Mouse (Mus musculus): ENCODE results near the gene Zdhhc15. TPM values are rescaled to one million over a fixed set of nuclear protein-coding genes. Genes with fewer than 3 reads are reported as not detected.

Gene Zdhhc15
- total and polyA plus RNA-seq, 3 experiments: not detected

DNA sequence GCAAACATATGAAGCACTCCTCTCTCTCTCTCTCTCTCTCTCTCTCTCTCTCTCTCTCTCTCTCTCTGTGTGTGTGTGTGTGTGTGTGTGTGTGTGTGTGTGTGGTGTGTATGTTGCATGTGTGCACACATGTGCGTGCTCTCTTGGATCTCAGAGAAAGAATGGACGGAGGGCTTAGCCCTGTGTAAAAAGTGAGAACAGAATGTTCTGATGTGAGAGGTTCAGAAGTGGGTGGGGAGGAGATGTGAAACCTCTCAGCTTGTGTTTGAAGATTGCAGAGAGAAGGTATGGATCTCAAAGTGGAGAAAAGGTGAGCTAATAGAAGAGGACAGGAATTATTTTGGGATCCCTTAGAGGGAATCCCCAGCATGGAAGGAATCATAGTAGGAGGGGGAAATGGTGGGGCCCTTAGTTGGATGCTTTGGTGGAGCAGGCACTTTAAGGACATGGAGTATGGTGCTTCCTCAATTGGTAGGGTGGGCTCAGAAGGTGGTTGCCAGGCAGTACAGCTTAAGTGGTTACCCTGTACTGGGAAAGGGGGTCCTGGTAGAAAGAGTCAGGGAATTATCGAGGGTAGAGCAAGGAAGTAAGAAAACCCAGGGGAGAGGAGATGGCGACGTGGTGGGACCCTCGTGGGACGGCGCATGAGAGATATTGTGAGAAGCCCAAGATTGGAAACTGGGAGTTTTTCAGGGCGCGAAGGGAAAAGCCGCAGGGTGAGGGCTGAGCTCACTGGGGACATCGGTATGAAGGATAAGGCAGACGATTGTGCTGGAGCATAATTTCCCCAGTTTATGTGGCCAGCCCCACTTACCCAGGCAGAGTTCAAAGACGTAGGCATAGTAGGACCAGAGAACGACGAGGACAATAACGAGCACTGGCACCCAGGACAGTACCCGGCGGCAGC, 761 bp downstream of the Zdhhc15 start:
- Histone ChIP-seq H3K9ac (ENCODE audit: control insufficient read depth, low read depth, low read length, poor library complexity, severe bottlenecking) (no peak overlapping the region), H3K4me3 (ENCODE audit: control insufficient read depth in 1 of 2, insufficient read depth in 1 of 2, low read depth in 2 of 2, low read length in 2 of 2) (no peak overlapping the region), H3K79me2 (ENCODE audit: control insufficient read depth, insufficient read depth, low read length, poor library complexity) (no peaks in the 10 kb centered on the region), H3K36me3 (ENCODE audit: control insufficient read depth in 1 of 2, insufficient read depth in 2 of 2, low read length in 2 of 2) (no peaks in the 10 kb centered on the region), H3K4me1 (ENCODE audit: control insufficient read depth in 1 of 2, insufficient read depth in 2 of 2, low read length in 2 of 2) (no peaks in the 10 kb centered on the region), H3K27me3 (ENCODE audit: control insufficient read depth in 1 of 2, insufficient read depth in 2 of 2, low read length in 2 of 2) (no peaks in the 10 kb centered on the region), H3K27ac (ENCODE audit: control insufficient read depth, low read depth, low read length) (no peak overlapping the region), H3K9me3 (replicated peaks; ENCODE audit: insufficient read depth, low read length) (no peaks in the 10 kb centered on the region)
- TF ChIP-seq JUND (IDR thresholded peaks at IDR 0.05; ENCODE audit: low read depth, low read length) (no peak), UBTF (IDR thresholded peaks at IDR 0.05; ENCODE audit: borderline replicate concordance, insufficient read depth, low read depth, low read length) (no peak), ETS1 (IDR thresholded peaks at IDR 0.05; ENCODE audit: low read depth, low read length) (no peak), SIN3A (IDR thresholded peaks at IDR 0.05; ENCODE audit: low read length) (no peak), HCFC1 (IDR thresholded peaks at IDR 0.05; ENCODE audit: low read depth, low read length) (no peak), USF2 (IDR thresholded peaks at IDR 0.05; ENCODE audit: borderline replicate concordance in 1 of 2, insufficient read depth in 1 of 2, low read depth in 1 of 2, low read length in 2 of 2) (no peak), KAT2A (conservative IDR thresholded peaks at IDR 0.05; ENCODE audit: low read depth, low read length) (no peak), MAX (IDR thresholded peaks at IDR 0.05; ENCODE audit: low read length) (no peak), TCF12 (IDR thresholded peaks at IDR 0.05; ENCODE audit: low read depth, low read length) (no peak), ZNF384 (IDR thresholded peaks at IDR 0.05; ENCODE audit: low read depth, low read length) (no peak), POLR2A (IDR thresholded peaks at IDR 0.05; ENCODE audit: control insufficient read depth in 1 of 2, insufficient read depth in 1 of 2, low read depth in 1 of 2, low read length in 2 of 2, poor library complexity in 1 of 2) (no peak), USF1 (IDR thresholded peaks at IDR 0.05; ENCODE audit: low read depth, low read length) (no peak), RCOR1 (IDR thresholded peaks at IDR 0.05; ENCODE audit: low read depth, low read length) (no peak), MEF2A (IDR thresholded peaks at IDR 0.05; ENCODE audit: extremely low read depth, insufficient replicate concordance, low read depth, low read length, poor library complexity, severe bottlenecking) (no peak), CHD1 (IDR thresholded peaks at IDR 0.05; ENCODE audit: low read depth, low read length) (no peak), ELF1 (IDR thresholded peaks at IDR 0.05; ENCODE audit: low read depth, low read length) (no peak)
- DNase-seq (ENCODE audit: low read depth, low spot score): no peak

GRCm38 (mm10) chrX:104656976-104657375, 13.9 kb downstream of the Zdhhc15 start:
- no peaks in the 10 kb centered on the region for H3K27me3 ChIP-seq (ENCODE audit: control insufficient read depth in 1 of 2, insufficient read depth in 2 of 2, low read length in 2 of 2)
- no peak for DNase-seq (ENCODE audit: low read depth, low spot score)
- no peak overlapping the region for H3K9ac ChIP-seq (ENCODE audit: control insufficient read depth, low read depth, low read length, poor library complexity, severe bottlenecking)
- no peak overlapping the region for H3K27ac ChIP-seq (ENCODE audit: control insufficient read depth, low read depth, low read length)
- H3K4me1 ChIP-seq (ENCODE audit: control insufficient read depth in 1 of 2, insufficient read depth in 2 of 2, low read length in 2 of 2): no peaks in the 10 kb centered on the region
- no peaks in the 10 kb centered on the region for H3K9me3 ChIP-seq (replicated peaks; ENCODE audit: insufficient read depth, low read length)
- H3K79me2 ChIP-seq (ENCODE audit: control insufficient read depth, insufficient read depth, low read length, poor library complexity): no peaks in the 10 kb centered on the region
- no peak for TF ChIP-seq CTCF (IDR thresholded peaks at IDR 0.05 in 2 of 3, conservative IDR thresholded peaks at IDR 0.05 in 1 of 3; ENCODE audit: control insufficient read depth in 1 of 3, insufficient read depth in 1 of 3, low read depth in 2 of 3, low read length in 3 of 3, poor library complexity in 1 of 3, severe bottlenecking in 1 of 3)
- no peak for TF ChIP-seq RCOR1 (IDR thresholded peaks at IDR 0.05; ENCODE audit: low read depth, low read length)
- TF ChIP-seq GATA1 (IDR thresholded peaks at IDR 0.05; ENCODE audit: low read depth, low read length): no peak
- no peak for TF ChIP-seq TBP (IDR thresholded peaks at IDR 0.05; ENCODE audit: low read depth, low read length)
- no peak for TF ChIP-seq MAZ (IDR thresholded peaks at IDR 0.05; ENCODE audit: low read depth, low read length)
- no peak for TF ChIP-seq ZC3H11A (IDR thresholded peaks at IDR 0.05; ENCODE audit: low read depth, low read length)
- TF ChIP-seq ETS1 (IDR thresholded peaks at IDR 0.05; ENCODE audit: low read depth, low read length): no peak
- TF ChIP-seq MXI1 (IDR thresholded peaks at IDR 0.05; ENCODE audit: low read depth, low read length): no peak
- TF ChIP-seq SIN3A (IDR thresholded peaks at IDR 0.05; ENCODE audit: low read length): no peak
- no peak for TF ChIP-seq SMC3 (IDR thresholded peaks at IDR 0.05; ENCODE audit: low read depth, low read length)
- H3K4me3 ChIP-seq (ENCODE audit: control insufficient read depth in 1 of 2, insufficient read depth in 1 of 2, low read depth in 2 of 2, low read length in 2 of 2): no peak overlapping the region
- H3K36me3 ChIP-seq (ENCODE audit: control insufficient read depth in 1 of 2, insufficient read depth in 2 of 2, low read length in 2 of 2): no peaks in the 10 kb centered on the region
